Mouse (Mus musculus) brain, embryonic 14.5 days (tissue): ENCODE data around the gene Glt1d1.

Source experiments
- CTCF ChIP-seq: fragments of 200-500 bp; IDR thresholded peaks from 2 replicates; pipeline ENCODE4 v1.5.1; 2012; ENCODE audit warnings: inconsistent platforms, mild to moderate bottlenecking, moderate library complexity, borderline replicate concordance; ENCODE audit not compliant: insufficient read depth, insufficient read length; ENCODE audit errors: extremely low read depth
- POLR2A ChIP-seq: fragments of 200-500 bp; IDR thresholded peaks from 2 replicates; pipeline ENCODE4 v1.6.1; 2012; ENCODE audit warnings: mild to moderate bottlenecking, inconsistent platforms, borderline replicate concordance; ENCODE audit not compliant: poor library complexity, insufficient read depth, insufficient read length, severe bottlenecking; ENCODE audit errors: extremely low read depth

- TF ChIP-seq CTCF (no peak), POLR2A (no peak)
Measured at GRCm38 (mm10) chr5:127624427-127625213, 7.4 kb upstream of the Glt1d1 start.
